In the genomic region with DNA sequence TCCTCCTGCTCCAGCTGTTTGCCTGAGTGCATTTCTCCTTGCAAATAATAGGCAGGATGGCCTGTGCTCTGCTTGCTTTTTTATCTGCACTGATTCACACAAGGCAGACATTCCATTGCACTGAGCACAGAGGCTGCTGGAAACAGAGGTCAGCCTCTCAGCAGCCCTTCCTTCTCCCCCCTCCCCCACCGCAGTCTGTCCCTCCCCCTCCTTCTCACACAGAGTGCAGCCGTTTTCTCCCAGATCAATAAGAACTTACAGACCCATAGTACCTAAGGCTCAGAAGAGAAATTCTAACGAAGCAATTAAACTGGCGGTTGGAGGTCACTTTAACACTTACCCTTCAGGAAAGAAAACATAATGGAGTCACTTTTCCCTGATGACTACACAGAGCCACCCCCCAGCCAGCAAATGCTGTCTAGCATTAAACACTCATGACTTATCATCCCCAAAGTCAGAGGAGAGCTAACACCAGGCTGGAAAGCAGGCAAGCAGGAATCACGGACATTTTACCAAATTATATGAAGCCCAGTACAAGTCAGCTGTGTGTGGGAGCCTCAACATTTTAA, we compare ENCODE assay signal across 8 mouse cellular contexts.
A peak's percentile ranks its signal among the peaks of the same experiment; 100 is the strongest.
DNase-seq lines count a peak whose midpoint lies in the region; ATAC-seq lines count a peak whose summit lies in the region.

No protein-coding gene starts in this region.

- H3K9me3 ChIP-seq in heart, embryonic 11.5 days (replicated peaks; ENCODE audit: control insufficient read depth, low read length), result no peaks in the 10 kb centered on the region

- H3K4me3 ChIP-seq in heart, embryonic 11.5 days (ENCODE audit: low read depth, low read length), result no peak overlapping the region

- H3K27me3 ChIP-seq in heart, embryonic 11.5 days (ENCODE audit: control insufficient read depth, insufficient read depth, low read length), result no peaks in the 10 kb centered on the region

- H3K9ac ChIP-seq in heart, embryonic 11.5 days (ENCODE audit: low read depth, low read length), result 0 out of 2 replicates have a peak overlapping the region, but pooled peaks have one; percentile 39

- peak overlapping the region; percentile 45 for H3K4me2 ChIP-seq in heart, embryonic 11.5 days

- peak; percentile 57 for DNase-seq in MN1 (ENCODE audit: low spot score)
- DNase-seq in embryo, embryonic 9.5 days (ENCODE audit: extremely low spot score), result peak; percentile 84
- DNase-seq in kidney, postnatal 10 days, result peak; percentile 72
- DNase-seq in mesoderm, embryonic 11.5 days (ENCODE audit: low read depth, low spot score), result peak; percentile 82
- no peak for DNase-seq in cerebellum, postnatal 36 days
- no peak for DNase-seq in right cerebral cortex, postnatal 4 days
- DNase-seq in thymus, postnatal 10 days (ENCODE audit: low spot score in 2 of 2), result no peak

- H3K27ac ChIP-seq in heart, embryonic 11.5 days (ENCODE audit: low read depth, low read length), result peak overlapping the region; percentile 97

- WGBS in heart, embryonic 11.5 days (ENCODE audit: insufficient replicate concordance), result 1% methylated on average over 5 of the region's 5 CpGs

- peak; percentile 90 for ATAC-seq in heart, embryonic 11.5 days (replicated peaks; ENCODE audit: insufficient number of reproducible peaks, low FRiP score, low TSS enrichment)

- H3K4me1 ChIP-seq in heart, embryonic 11.5 days (ENCODE audit: control insufficient read depth, insufficient read depth, low read length), result peaks cover 14% of the 10 kb centered on the region; the same call in 1 of the 2 replicates

- no peaks in the 10 kb centered on the region for H3K36me3 ChIP-seq in heart, embryonic 11.5 days (ENCODE audit: control insufficient read depth, insufficient read depth, low read length)

Comparison
In these comparisons a context has a peak if more than half of its experiments do, and no peak if none do; other contexts are left out.
1. DNase-seq: peak in MN1 (single experiment), embryo, embryonic 9.5 days (single experiment), kidney, postnatal 10 days (single experiment) and mesoderm, embryonic 11.5 days (single experiment); none in cerebellum, postnatal 36 days (0 of 2), right cerebral cortex, postnatal 4 days (single experiment) and thymus, postnatal 10 days (0 of 2).